Mouse (Mus musculus) forelimb bud, embryonic 11.5 days (tissue): Measurements from ENCODE around the gene Cfap70.

Source experiments
- DNase-seq: peaks from one replicate; pipeline ENCODE4 v3.0.0-alpha.2; 2012; ENCODE audit warnings: low read depth, low spot score

Cfap70 gene

DNA sequence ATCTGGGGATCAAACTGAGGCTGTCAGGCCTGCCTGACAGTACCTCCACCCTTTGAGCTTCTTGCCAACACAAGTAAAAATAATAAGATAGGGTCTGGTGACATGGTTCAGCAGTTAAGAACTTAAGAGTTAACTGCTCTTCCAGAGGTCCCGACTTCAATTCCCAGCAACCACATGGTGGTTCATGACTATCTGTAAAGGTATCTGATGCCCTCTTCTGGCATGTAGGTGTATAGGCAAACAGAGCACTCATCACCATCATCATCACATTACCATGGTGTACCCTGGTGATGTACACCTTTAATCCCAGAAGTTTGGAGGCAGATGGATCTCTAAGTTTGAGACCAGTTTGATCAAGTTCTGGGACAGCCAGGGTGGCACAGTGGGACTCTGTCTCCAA lies 23.4 kb downstream of the Cfap70 start:
- DNase-seq: no peak

DNA sequence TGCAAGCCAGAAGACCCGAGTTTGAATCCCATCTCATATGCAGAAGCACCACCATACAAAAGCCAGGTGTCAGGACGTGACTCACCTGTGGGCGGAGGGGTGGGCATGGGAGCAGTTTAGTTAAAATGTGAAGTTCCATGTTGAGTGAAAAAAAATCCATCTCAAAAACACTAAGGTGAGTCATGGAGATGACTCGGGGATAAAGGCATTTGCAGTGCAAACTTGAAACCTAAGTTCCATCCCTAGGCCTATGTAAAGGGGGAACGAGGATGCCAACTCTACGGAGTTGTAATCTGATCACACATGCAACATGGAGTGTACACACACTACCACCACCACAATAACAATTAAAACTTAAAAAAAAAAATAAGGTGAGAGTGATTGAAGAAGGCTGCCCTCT lies 29.0 kb downstream of the Cfap70 start:
- DNase-seq: no peak

DNA sequence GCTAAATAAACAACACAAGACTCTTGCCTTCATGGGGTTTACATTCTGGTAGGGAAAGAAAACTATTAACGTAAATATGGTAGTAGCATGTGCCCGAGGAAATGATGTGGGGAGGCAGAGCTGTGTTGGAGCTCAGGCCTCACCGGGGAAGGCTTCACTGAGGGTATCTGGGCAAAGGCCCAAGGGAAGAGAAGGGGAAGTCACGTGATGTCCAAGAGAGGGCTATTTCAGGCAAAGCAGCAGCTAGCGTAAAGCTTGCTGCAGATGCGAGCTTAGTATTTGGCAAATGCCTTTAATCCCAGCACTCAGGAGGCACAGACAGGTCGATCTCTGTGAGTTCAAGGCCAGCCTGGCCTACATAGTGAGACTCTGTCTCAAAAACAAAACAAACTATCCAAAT lies 29.8 kb downstream of the Cfap70 start:
- DNase-seq: no peak

DNA sequence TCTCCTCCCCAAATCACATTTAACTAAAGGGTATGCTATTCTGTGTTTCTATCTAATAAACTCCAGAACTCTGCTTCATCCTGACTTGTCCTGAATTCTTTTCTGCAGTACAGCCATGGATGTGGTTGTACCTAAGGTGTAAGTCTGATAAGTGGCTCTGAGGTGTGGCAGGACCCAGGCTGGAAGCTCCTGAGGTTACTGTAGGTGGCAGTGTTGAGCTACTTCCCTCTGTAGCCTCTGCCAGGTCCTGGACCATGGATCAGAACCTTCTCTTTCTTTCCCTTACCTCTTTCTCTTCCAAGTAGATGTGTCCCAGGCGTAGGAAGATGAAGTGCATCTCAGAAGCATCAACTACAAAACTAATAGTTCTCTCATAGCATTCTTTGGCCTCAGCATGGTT lies 52.0 kb downstream of the Cfap70 start:
- no peak for DNase-seq

DNA sequence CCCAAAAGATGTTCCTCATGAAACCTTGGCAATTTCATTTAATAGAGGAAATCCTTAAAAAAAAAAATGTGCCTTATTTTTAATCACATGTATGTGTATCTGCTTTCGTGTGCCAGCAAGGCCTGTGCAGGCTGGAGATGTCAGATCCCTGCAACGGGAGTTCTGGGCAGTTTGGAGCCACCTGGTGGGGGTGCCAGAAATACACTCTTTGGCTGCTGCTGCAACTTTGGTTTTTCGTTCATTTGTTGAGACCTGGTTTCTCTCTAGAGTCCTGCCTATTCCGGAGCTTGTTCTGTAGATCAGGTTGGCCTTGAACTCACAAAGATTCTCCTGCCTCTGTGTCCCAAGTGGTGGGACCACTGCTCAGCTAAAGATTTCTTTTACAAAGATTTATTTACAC lies 53.2 kb downstream of the Cfap70 start:
- no peak for DNase-seq

DNA sequence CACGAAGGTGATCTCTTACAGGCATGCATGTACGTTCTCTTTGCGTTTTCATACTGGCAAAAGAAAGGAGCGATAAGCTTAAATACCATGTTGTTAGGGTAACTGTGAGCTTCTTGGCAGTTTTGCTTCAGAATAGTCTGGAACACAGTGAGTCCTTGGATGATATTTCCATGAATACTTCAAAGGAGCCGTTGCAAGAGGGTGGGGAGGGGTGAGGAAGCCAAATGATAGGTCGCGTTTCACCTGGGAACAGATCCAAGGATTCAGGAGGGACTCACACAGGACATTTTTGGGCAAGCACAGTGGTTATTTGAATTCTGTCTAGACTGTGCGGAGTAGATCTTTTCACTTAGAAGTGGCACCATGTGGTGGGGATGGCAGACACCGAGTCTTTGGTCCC lies 54.8 kb downstream of the Cfap70 start:
- no peak for DNase-seq

DNA sequence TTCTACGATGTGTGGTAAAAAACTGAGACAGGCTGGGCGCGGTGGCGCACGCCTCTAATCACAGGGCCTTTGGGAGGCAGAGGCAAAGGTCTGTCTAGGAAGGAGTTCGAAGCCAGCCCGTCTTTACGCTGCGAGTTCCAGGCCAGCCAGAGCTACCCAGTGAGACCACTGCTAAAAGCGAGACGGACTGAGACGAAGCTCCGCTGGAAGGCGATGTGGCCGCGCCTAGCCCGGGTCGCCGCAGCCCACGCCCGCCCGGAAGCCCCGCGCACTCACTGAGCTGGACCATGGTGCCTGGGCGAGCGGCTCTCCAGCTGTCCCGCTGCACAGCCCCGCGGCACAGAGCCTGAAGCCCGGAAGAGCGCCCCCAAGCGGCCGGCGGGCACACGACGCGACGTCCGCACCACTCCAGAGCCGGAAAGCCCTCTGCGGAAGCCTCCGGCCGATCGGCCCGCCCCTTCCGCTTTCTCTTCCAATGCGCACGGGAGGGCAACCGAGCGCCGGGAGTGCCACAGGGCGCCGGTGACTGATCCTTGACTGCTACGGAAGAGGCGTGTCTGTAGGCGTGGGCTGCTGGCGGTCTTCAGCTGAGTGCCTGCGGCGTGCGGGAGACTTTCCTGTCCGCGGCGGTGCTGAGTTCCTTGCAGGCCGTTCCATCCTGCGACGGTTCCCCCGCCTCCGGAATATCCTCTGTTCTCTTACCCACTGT lies 58.7 kb downstream of the Cfap70 start, which contains the start of gene Mrps16:
Gene Mrps16 (minus strand): TSS at position 430 of the 709 bp plus-strand sequence.
- DNase-seq: peak; percentile 95

DNA sequence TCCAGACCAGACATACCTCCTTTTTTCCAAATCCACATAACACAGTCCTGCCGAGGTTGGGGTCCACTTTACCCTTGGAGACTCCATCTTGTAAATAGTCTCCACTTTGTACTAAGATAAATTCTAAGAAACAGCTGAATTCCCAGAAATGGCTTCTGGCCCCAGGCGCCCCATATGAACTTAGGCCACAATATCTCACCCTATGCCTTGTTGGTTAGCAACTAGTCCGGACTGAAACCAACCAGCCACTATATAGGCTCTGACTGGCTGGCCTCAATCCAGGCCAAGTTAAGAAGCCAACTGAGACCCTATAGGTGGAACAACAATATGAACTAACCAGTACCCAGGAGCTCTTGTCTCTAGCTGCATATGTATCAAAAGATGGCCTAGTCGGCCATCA lies 59.7 kb downstream of the Cfap70 start:
- DNase-seq: no peak

DNA sequence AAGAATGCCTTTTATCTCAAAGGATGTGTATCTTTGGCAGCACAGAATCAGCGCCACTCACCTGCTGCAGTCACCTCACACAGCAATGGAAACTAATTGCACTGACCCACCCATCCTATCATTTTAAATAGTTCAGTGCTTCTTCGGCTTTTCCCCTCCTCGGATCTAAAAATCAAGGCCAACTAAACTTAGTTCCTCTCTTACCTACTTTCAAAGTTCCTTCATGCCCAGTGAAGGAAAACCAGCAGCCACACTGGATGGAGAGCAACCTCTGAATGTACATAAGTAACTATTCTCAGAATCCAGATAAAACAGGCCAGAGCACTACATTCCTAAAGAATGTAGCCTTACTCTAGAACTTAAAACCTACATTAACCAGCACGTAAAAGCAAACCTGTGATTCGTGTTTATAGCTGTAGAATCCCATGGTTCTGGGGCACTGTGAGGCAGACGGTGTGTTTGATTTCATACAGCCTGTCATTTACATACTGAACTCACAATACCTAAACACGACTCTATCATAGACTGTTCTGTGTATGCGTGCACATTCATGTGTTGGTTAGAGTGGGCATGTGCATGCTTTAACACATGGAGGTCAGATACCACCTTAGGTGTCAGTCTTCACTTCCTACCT lies 62.5 kb downstream of the Cfap70 start:
- no peak for DNase-seq

DNA sequence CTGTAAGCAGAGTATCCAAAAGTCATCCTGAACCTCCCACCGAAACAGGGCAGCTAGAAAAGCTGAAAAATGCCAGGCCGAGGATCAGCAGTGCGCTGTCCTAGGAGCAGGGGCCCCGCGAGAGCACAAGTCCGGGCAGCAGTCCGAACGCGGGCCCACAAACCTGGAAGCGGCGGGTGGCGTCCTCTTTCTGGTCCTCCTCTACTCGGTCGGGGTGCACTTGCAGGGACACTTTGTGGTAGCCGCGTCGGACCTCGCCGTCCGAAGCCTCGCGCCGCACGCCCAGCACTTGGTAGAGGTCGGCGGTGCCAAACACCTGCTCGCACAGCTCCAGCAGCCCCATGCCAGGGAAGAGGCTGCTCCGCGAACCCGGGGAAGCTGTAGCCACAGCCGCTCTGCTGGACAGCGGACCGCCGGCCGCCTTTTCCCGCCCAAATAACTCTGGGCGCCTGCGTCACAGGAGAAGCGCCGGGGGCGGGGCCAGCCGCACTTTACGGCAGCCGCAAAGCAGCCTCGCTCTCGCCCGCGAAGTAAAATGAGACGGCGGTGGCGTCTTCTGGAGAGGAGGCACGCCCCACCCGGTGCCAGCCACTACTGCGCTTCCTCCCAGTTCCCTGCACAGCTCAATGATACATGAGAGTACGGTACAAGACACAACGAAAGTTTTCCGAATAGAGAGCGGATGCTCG lies 63.4 kb downstream of the Cfap70 start, which contains the start of gene Dnajc9:
Gene Dnajc9 (minus strand): TSS at position 470 of the 689 bp plus-strand sequence.
- DNase-seq: peak; percentile 89

DNA sequence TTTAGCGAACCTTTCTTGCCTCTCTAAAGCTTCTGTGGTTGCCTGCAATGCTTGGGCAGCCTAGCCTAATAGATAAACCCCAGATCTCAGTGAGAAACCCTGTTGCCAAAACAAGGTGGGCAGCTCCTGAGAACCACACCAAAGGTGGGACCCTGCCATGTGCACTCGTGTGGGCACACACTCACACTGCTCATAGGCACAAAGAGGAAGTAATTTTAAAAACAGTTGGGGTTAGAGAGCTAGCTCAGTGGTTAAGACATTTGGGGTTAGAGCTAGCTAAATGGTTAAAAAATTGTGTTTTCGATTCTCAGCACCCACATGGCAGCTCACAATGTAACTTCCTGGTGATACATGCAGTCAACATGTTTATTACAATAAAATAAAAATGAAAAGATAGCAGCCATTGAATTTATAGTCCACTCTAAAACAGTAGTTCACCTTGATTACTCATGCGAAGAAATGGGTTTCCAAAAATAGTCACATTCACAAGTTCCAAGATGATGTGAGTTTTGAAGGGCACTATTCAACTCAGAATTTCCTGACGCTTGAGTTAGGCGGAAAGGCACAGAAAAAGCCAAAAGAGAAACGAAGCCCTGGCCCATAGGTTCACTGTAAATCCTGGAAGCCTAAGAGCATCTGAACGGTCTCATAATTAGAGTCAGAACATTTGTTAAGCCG lies 72.1 kb downstream of the Cfap70 start:
- DNase-seq: no peak

DNA sequence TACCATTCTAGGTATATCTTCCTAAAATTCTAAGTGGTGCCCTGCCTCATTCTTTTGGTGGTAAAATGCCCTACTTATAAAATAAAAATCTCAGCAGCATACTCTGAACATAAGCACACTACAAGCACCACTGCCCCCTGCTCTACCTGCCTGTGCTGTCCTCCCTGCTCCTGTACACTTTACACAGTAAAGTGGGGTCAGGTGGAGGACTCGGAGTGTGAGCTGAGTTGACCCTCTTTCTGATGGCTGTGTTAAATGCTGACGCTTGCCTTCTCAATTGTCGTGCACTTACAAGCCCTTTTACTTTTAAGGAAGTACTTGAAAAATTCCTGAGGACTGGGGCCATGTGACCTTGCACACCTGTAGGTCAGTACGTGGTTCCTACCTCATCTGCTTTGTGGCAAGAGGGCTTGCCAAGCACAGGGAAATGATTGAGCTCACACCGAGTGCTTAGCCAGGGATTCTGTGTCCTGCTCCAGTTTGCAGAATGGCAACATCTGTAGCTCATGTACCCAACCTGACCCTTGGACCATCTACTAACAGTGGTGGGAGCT lies 72.9 kb downstream of the Cfap70 start:
- no peak for DNase-seq

DNA sequence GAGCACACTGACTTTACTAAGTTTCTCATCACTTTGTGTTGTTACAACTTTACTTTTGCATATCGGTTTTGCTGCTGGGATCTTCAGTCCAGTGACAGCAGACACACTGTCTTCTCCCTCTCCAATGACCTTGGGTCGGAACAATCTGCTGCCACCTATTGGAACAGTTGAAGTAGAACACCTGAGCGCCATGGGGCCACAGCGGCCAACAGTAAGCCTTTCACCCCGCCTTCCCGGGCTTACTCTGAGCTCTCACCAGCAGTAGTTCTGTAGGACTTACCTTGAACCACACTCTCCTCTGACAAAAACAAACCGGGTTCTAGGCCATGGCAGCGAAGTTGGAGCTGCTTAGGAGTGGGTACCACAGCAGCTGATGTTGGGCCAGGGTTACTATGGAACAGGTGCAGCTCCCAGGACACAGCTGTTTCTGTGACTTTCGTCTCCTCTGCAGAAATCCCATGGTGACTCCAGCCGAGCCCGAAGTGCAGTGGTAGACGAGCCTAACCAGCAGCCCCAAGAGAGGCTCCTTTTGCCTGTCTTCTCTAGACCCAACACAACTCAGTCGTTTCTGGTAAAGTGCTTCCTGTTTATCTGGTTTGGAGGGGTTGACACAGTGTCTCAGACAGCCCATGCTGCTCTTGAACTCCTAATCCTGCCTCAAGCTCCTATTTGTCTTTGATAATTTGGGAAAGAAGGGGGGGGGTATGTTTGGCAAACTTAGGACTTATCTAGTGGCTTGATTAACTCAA lies 73.5 kb downstream of the Cfap70 start:
- peak; percentile 43 for DNase-seq

DNA sequence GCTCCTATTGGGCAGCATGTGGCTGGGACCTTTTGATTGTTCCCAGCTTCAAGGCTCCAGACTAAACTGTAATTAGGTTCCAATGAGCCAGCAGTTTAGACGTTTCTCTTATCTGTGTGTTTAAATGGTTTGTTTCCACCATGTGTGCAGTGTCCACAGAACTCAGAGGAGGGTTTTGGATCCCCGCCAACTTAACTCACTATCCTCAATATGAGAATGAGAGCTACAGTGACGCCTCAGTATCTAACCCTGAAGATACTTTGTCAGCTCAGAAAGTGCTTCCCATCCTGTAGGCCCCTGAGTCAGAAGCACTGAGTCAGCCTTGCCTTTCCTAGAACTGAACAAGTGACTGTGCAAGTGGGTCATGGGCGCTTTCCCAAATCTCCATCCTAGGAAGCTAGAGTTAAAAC lies 74.9 kb downstream of the Cfap70 start:
- DNase-seq: no peak

DNA sequence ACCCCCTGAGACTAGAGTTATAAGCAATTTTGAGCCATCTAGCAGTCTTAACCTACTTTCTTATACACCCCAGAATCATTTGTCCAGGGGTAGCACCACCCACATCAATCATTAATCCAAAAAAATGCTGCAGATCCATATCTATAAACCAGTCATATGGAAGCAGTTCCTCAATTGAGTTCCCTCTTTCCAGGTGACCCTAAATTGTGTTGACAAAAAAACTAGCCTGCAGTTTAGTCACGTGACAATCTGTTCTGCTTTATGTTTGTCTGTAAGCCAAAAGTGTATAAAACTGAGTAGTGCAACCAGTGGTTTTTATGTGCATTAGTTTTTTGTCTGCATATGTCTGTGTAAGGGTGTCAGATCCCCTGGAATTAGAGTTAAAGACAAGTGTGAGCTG lies 80.2 kb downstream of the Cfap70 start:
- no peak for DNase-seq

DNA sequence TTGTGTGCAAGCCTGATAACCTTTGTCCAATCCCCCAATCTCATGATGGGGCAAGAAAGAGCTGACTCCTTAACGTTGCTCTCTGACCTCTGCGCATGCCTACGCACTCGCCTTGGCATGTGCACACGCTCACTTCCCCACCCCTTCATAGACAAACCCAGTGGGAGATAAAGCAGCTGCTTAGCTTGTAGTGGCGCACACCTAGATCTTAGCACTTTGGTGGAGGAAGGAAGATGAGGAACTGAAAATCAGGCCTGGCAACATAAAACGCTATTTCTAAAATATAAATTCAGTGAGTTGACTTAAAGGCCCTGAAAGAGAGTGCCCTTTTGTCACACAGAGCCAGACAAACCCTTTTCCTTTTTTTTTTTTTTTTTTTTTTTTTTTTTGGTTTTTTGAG lies 81.2 kb downstream of the Cfap70 start:
- DNase-seq: no peak

DNA sequence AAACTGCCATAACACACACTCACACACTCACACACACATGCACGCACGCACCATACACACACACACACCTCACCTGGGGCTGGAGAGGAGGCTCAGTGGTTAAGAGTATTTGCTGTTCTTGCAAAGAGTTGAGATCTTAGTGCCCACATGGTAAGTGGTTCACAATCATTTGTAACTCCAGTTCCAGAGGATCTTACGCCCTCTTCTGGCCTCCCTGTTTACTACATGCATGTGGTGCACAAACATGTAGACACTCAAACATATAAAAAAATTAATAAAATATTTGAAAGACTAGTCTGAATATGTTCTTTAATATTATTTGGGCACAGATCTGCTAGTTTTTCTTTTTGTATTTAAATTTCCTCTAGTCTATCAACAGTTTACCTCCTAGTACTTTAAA lies 83.8 kb downstream of the Cfap70 start:
- no peak for DNase-seq

DNA sequence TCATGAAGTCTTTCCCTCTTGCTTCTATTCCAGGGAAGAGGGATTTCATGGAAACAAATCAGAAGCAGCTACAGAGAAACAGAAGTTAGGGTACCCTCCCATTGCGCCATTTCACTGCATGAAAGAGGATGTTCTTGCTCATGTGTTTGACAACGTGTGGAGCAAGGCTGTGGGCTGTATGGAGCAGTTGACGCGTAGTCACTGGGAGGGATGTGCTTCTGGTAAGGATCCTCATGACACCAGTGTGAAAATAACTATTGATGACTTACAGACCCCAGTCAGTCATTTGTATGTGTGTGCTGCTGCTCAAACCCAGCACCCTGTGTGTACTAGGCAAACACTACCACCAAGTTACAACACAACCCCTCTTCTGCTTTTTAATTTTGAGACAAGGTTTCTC lies 88.8 kb downstream of the Cfap70 start:
- no peak for DNase-seq

DNA sequence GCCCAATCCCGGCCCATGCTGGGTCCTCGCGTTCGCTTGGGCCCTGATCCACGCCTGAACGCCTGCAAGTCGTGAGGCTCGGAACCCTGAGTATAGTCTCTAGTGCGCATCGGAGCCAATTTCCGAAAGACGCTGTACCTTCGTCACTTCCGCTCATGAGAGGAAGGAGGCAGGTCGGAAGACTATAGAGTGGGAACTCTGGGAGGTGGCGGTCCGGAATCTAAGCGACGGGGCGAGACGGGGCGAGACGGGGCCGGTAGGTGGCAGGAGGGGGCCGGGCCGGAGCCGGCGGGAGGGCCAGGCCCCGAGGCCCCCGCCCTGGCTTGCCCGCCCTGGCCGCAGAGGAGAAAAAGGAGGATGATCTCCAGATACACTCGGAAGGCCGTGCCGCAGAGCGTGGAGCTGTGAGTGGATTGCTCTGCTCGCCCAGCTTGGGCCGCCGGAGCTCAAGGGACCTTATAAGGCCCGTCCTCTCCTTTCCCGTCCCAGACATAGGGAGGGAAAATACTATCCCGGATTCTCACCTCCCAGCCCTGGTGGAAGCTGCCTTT lies 104.0 kb downstream of the Cfap70 start, which contains the start of the genes Ecd and Fam149b:
Gene Ecd (minus strand): TSS at position 131 of the 551 bp plus-strand sequence.
Gene Fam149b (plus strand): TSS at position 172 of the 551 bp plus-strand sequence.
- DNase-seq: peak; percentile 98

DNA sequence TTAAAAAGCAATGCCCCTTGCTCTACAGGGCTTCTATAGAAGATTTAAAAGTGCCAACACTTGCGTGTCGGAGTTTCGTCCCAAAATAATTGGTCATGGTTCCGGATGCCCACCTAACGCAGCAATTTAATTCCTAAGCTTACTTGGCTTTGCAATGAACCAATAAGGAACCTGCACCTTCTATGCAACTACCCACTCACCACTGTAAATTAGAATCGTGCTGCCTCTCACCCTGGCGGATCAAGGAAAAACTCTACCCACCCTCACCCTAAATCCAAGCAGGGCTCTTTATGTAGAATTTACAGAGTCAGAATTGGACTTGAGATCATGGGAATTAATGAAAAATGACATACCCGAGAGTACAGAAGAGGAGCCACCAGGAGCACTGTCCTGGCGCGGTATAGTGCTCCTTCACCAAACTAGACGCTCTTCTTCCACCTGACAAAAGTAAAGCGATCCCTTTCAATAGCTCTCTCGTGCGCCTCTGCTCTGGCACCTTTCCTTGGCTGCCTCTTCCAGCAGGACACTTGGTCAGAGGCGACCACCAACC lies 104.5 kb downstream of the Cfap70 start:
- no peak for DNase-seq
